7 mouse cellular contexts compared by ENCODE assay signal in the genomic region with DNA sequence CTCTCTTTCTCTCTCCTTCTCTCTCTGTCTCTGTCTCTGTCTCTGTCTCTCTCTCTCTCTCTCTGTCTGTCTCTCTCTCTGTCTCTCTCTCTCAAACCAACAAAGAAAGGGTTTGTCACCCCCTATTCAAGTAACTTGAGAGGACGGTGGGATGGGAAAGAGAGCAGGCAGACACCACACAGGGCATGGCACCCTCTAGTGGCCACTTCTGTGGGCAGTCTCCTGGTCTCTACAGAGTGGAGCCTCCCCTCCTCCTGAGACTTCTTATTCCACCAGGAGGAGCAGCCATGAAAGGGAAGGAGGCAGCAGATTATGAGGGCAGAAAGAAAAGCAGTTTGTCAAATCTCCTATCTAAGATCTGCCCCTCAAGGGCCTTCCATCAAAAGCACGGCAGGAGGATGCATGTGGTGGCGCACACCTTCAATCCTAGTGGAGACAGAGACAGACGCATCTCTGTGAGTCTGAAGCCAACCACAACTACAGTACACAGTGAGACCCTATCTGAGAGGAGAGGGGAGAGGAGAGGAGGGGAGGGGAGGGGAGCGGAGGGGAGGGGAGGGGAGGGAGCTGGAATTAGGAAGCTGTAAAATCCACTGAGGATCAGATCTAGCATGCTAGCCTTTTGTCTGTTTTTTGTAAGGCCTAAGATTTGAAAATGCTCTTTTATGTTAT.
DNase-seq lines count a peak whose midpoint lies in the region; ATAC-seq lines count a peak whose summit lies in the region.

No protein-coding gene starts in this region.

- WGBS in forebrain, embryonic 15.5 days = 32% methylated on average over 5 of the region's 5 CpGs
- 22% methylated on average over 4 of the region's 5 CpGs for WGBS in hindbrain, embryonic 13.5 days

- ATAC-seq in forebrain, embryonic 15.5 days (replicated peaks) = peak; percentile 75
- 0 out of 2 replicates have a peak, but pooled peaks have one; percentile 55 for ATAC-seq in hindbrain, embryonic 13.5 days (ENCODE audit: low FRiP score)

- peak; percentile 56 for DNase-seq in WW6 (ENCODE audit: low read depth, low spot score)
- peak; percentile 3 for DNase-seq in c-Kit-positive CD71-positive TER-119-positive erythroid progenitor cells, embryonic 14.5 days (ENCODE audit: low spot score)
- DNase-seq in layer of hippocampus, postnatal 36 days = peak; percentile 35 to 53
- DNase-seq in lung, postnatal 4 days = peak; percentile 73 to 79
- DNase-seq in right cerebral cortex, adult 2 months (ENCODE audit: low spot score in 2 of 2) = peak; percentile 60 to 73

- H3K27ac ChIP-seq in forebrain, embryonic 15.5 days (replicated peaks) = no peak overlapping the region
- peak overlapping the region; percentile 83 for H3K27ac ChIP-seq in hindbrain, embryonic 13.5 days

- H3K9me3 ChIP-seq in forebrain, embryonic 15.5 days = no peaks in the 10 kb centered on the region
- H3K9me3 ChIP-seq in hindbrain, embryonic 13.5 days = no peaks in the 10 kb centered on the region

- H3K4me3 ChIP-seq in forebrain, embryonic 15.5 days = no peak overlapping the region
- H3K4me3 ChIP-seq in hindbrain, embryonic 13.5 days = no peak overlapping the region

- no peak overlapping the region for H3K4me2 ChIP-seq in forebrain, embryonic 15.5 days (replicated peaks)
- no peak overlapping the region for H3K4me2 ChIP-seq in hindbrain, embryonic 13.5 days

- H3K36me3 ChIP-seq in forebrain, embryonic 15.5 days = no peaks in the 10 kb centered on the region
- H3K36me3 ChIP-seq in hindbrain, embryonic 13.5 days = no peaks in the 10 kb centered on the region; the same call in 1 of the 2 replicates

- peaks cover 34% of the 10 kb centered on the region for H3K4me1 ChIP-seq in forebrain, embryonic 15.5 days
- H3K4me1 ChIP-seq in hindbrain, embryonic 13.5 days (replicated peaks) = peaks cover 64% of the 10 kb centered on the region

- no peaks in the 10 kb centered on the region for H3K27me3 ChIP-seq in forebrain, embryonic 15.5 days
- no peaks in the 10 kb centered on the region for H3K27me3 ChIP-seq in hindbrain, embryonic 13.5 days

- no peak overlapping the region for H3K9ac ChIP-seq in forebrain, embryonic 15.5 days (replicated peaks)
- H3K9ac ChIP-seq in hindbrain, embryonic 13.5 days = no peak overlapping the region

Comparison
In these comparisons a context has a peak if more than half of its experiments do, and no peak if none do; other contexts are left out.
1. DNase-seq: peak in every context shown above with its lines; median percentile 76 in lung, postnatal 4 days; 66 in right cerebral cortex, adult 2 months; 56 in WW6; 44 in layer of hippocampus, postnatal 36 days; 3 in c-Kit-positive CD71-positive TER-119-positive erythroid progenitor cells, embryonic 14.5 days.